7 mouse cellular contexts compared by ENCODE assay signal in genomic region chr11:97820840-97821239, GRCm38 (mm10). TPM values are rescaled to one million over a fixed set of nuclear protein-coding genes. Genes with fewer than 3 reads are reported as not detected.
DNase-seq lines count a peak whose midpoint lies in the region; ATAC-seq and TF ChIP-seq lines count a peak whose summit lies in the region.

No protein-coding gene starts in this region.

- H3K4me1 ChIP-seq in spleen, adult 2 months (ENCODE audit: control insufficient read depth, insufficient read depth, insufficient read length) = peaks cover 26% of the 10 kb centered on the region

- no peak for TF ChIP-seq POLR2A in spleen, adult 2 months (IDR thresholded peaks at IDR 0.05; ENCODE audit: low read depth, low read length)

- 0 out of 2 replicates have a peak overlapping the region, but pooled peaks have one; percentile 21 for H3K27ac ChIP-seq in spleen, adult 2 months (ENCODE audit: insufficient read depth, low read length)

- WGBS in spleen, adult 2 months = 67% methylated on average over 4 of the region's 4 CpGs

- H3K36me3 ChIP-seq in spleen, adult 2 months (ENCODE audit: control insufficient read depth, insufficient read depth, low read length) = peaks cover 24% of the 10 kb centered on the region

- H3K4me3 ChIP-seq in spleen, adult 2 months (ENCODE audit: extremely low read depth, insufficient read depth, insufficient read length) = no peak overlapping the region

- intact Hi-C loops in left cerebral cortex, postnatal 4 days (cut with DNase I) = no loop called here

- no peak for TF ChIP-seq CTCF in spleen, adult 2 months (IDR thresholded peaks at IDR 0.05; ENCODE audit: extremely low read depth, insufficient read depth, insufficient read length, insufficient replicate concordance)

- no peaks in the 10 kb centered on the region for H3K27me3 ChIP-seq in spleen, adult 2 months (ENCODE audit: control insufficient read depth, insufficient read depth, low read length)

- no peak for DNase-seq in spleen, adult 2 months (ENCODE audit: low read depth in 1 of 2, low spot score in 2 of 2)
- DNase-seq in spleen, postnatal 10 days (ENCODE audit: low spot score in 2 of 2) = no peak
- DNase-seq in gastrocnemius, postnatal 10 days = peak; percentile 72
- peak; percentile 90 for DNase-seq in kidney, postnatal 14 days
- no peak for DNase-seq in left cerebral cortex, postnatal 4 days

- no peak for ATAC-seq in monocyte, adult 5-6 weeks (replicated peaks; ENCODE audit: insufficient number of reproducible peaks, low FRiP score, low TSS enrichment, poor library complexity, severe bottlenecking)
- no peak for ATAC-seq in inflammation-experienced regulatory T-cells, adult 6 months

RNA-seq across cellular contexts. Expression of gene B230217C12Rik, which starts 19.7 kb away (rescaled TPM):
- 1.8 and 3.1 TPM in 2 replicates for polyA plus RNA-seq in spleen, adult 2 months (2012; rRNA removed)
- 1 to 10 TPM in 1 of 2 experiments, under 1 TPM in 1; 0.95 to 1.1 TPM for total RNA-seq in gastrocnemius, postnatal 10 days (2021)
- total RNA-seq in monocyte, adult 5-6 weeks (2017) = 0.96 to 3.0 TPM in 2 of 3 replicates, not detected in the other
- 10 to 100 TPM; 27.1 to 29.0 TPM for total RNA-seq in left cerebral cortex, postnatal 4 days (2021)
- polyA plus RNA-seq in inflammation-experienced regulatory T-cells, adult 6 months (2017; shearing (Covaris generic)) = 1 to 10 TPM; 2.1 to 3.0 (median 2.3) TPM

RNA-seq across cellular contexts. Expression of gene Lasp1, which starts 22.0 kb away (rescaled TPM):
- 69.4 and 75.2 TPM in 2 replicates for polyA plus RNA-seq in spleen, adult 2 months (2012; rRNA removed)
- total RNA-seq in gastrocnemius, postnatal 10 days (2021) = 10 to 100 TPM; 46.3 to 68.4 TPM
- total RNA-seq in monocyte, adult 5-6 weeks (2017) = 199 to 392 TPM (median 246 TPM) in 3 replicates
- total RNA-seq in left cerebral cortex, postnatal 4 days (2021) = 100 to 1,000 TPM; 190 to 199 TPM
- polyA plus RNA-seq in inflammation-experienced regulatory T-cells, adult 6 months (2017; shearing (Covaris generic)) = 10 to 100 TPM; 38.6 to 64.7 (median 40.7) TPM

RNA-seq across cellular contexts. Expression of gene Rpl23, which starts 38.6 kb away (rescaled TPM):
- 96.9 and 98.1 TPM in 2 replicates for polyA plus RNA-seq in spleen, adult 2 months (2012; rRNA removed)
- 100 to 1,000 TPM; 793 to 832 TPM for total RNA-seq in gastrocnemius, postnatal 10 days (2021)
- total RNA-seq in monocyte, adult 5-6 weeks (2017) = 1,225 to 1,795 TPM (median 1,736 TPM) in 3 replicates
- 100 to 1,000 TPM; 614 to 660 TPM for total RNA-seq in left cerebral cortex, postnatal 4 days (2021)
- polyA plus RNA-seq in inflammation-experienced regulatory T-cells, adult 6 months (2017; shearing (Covaris generic)) = 1,000 to 10,000 TPM in 2 of 3 experiments, 100 to 1,000 TPM in 1; 686 to 1,148 (median 1,072) TPM

RNA-seq across cellular contexts. Expression of gene 1700001P01Rik, which starts 45.1 kb away (rescaled TPM):
- polyA plus RNA-seq in spleen, adult 2 months (2012; rRNA removed) = not detected in 2 replicates
- total RNA-seq in gastrocnemius, postnatal 10 days (2021) = not detected
- total RNA-seq in monocyte, adult 5-6 weeks (2017) = not detected in 3 replicates
- 1 to 10 TPM in 1 of 2 experiments, not detected in 1; 2.0 TPM for total RNA-seq in left cerebral cortex, postnatal 4 days (2021)
- under 1 TPM in 1 of 3 experiments, not detected in 2; 0.56 TPM for polyA plus RNA-seq in inflammation-experienced regulatory T-cells, adult 6 months (2017; shearing (Covaris generic))

RNA-seq across cellular contexts. Expression of gene Cwc25, which starts 54.5 kb away (rescaled TPM):
- 6.7 TPM in 2 replicates for polyA plus RNA-seq in spleen, adult 2 months (2012; rRNA removed)
- total RNA-seq in gastrocnemius, postnatal 10 days (2021) = 1 to 10 TPM; 8.4 to 9.7 TPM
- 42.0 to 49.3 TPM (median 43.5 TPM) in 3 replicates for total RNA-seq in monocyte, adult 5-6 weeks (2017)
- total RNA-seq in left cerebral cortex, postnatal 4 days (2021) = 10 to 100 TPM; 17.6 to 20.4 TPM
- polyA plus RNA-seq in inflammation-experienced regulatory T-cells, adult 6 months (2017; shearing (Covaris generic)) = 10 to 100 TPM; 23.0 to 28.1 (median 23.0) TPM

Comparison
In these comparisons a context has a peak if more than half of its experiments do, and no peak if none do; other contexts are left out.
1. DNase-seq: peak in gastrocnemius, postnatal 10 days (single experiment) and kidney, postnatal 14 days (single experiment); none in spleen, adult 2 months (0 of 2), spleen, postnatal 10 days (0 of 2) and left cerebral cortex, postnatal 4 days (single experiment).